Mouse (Mus musculus): ENCODE measurements at regions not wholly inside any gene's neighbourhood (a gene's known extent, or its start where the extent isn't known, plus 50 kb on each side); places are given as distances from the start of the nearest gene placed in this dataset.

DNA sequence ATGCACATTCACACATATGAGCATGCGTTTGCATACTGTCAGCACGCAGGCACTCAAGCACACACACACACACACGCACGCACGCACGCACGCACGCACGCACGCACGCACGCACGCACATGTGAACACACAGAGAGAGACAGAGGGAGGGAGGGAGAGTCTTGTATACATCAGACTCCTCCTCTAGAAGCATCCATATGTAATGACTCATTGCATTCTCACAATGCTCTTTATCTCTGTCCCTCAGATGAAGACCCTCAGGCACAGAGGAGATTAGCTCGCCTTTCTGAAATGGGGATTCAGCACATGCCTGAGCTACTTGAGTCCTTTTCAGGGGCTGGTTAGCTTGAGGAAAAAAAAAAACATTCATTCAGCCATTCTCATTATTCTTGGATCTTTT lies 79.6 kb upstream of the 1700025G04Rik start:
- DNase-seq (ENCODE audit: low read depth in 2 of 2, low spot score in 2 of 2): no peak

DNA sequence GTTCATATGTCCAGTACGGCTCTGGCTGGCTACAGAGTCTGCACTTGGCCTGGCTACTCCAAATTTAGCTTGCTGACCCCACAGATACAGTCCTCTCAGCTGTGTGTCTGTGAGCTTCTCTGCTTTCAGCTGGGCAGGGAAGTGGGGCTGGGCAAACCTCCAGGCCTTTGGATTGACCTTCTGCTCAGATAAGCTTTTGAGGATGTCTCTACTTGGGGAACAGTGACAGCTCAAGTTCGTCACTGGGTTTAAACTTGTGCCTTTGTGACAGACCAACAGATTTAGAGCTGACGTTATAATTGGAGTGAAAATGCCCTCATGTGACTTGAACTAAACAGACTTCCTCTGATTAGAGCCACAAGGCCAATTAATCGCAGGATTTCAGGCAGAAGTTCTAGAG lies 78.4 kb upstream of the 1700025G04Rik start:
- no peak for DNase-seq (ENCODE audit: low read depth in 2 of 2, low spot score in 2 of 2)

DNA sequence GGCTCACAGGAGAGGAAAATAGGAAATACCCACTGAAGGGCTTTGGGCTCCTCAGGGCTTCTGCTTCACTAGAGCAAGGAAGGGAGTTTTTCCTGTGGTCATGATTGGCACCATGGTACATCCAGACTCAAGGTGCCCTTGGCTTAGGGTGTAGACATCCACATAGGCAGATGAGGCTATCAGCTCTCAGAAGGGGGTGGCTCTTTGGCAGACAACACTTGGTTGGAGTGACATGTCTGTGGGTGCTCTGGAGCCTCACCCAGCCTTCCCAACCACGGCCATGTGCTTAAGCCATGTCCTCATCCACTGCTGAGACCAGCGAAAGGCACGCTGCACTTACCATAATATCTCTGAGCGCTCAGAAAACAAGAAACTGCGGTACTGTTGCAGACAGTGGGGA lies 77.8 kb upstream of the 1700025G04Rik start:
- no peak for DNase-seq (ENCODE audit: low read depth in 2 of 2, low spot score in 2 of 2)

DNA sequence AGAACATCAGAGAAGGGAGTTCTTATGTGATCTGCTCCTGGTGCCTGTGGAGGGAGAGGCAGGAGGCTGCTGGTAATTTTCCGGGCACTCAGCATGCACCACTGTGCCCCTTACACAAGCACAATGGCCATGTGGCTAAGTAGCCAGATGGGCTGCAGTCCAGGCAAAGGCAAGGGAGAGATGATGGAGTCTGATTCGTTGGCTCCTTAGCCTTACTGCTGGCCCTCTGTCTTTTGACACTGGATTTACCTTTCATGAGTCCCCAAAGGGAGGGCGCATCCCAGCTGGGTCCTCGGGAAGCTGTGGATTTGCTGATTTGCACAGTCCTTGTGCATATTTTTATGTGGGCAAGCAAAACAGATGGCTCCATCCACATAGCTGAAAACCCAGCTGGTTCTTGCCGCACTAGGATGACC lies 75.6 kb upstream of the 1700025G04Rik start:
- no peak for DNase-seq (ENCODE audit: low read depth in 2 of 2, low spot score in 2 of 2)

DNA sequence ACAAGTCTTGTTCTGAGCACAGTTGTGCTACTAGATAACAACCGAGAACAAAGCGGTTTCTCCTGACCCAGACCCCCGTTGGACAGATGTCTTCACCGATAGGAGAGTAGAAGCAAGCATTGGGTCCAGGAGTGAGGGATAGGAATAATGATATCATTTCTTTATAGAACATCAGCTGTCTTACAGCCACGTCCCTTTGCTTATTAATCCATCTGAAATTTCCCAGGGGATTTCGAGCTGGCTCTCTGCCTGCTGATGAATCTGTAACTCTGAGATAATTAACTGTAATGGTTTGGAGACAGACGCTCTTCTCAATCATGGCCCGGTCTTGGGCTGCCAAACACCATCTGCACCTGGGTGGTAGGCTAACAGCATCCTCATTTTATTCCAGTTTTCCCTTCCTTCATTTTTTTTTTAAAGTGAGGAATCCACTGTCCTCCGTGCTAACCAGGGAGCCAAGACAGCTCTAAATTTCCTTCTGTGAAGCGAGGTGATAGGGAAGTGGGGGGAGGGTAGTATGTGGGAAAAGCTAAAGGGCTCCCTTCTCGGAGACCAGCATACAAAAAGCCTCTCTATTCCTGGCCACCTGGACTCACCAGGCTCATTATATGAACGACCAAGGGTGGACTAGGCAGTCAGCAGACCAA lies 75.0 kb upstream of the 1700025G04Rik start:
- DNase-seq (ENCODE audit: low read depth in 2 of 2, low spot score in 2 of 2): no peak

DNA sequence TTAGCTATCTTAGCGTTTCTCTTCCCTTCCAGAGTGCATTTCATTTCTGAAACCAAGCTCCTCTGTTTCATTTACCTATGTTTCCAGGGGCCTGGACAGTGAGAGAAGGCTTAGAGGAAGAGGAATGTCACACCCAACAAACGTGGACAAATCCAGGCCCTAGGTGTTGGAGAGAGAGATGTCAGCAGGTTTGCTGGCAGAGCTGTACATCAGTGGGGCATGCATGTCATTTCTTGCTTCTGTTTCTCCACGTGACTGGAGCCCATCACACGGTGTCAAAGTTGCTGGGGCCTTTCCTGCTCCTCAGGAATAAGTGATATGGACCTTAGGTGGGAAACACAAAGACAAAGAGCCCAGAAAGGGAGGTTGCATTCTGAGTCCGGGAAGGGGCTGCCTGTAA lies 74.3 kb upstream of the 1700025G04Rik start:
- DNase-seq (ENCODE audit: low read depth in 2 of 2, low spot score in 2 of 2): no peak

DNA sequence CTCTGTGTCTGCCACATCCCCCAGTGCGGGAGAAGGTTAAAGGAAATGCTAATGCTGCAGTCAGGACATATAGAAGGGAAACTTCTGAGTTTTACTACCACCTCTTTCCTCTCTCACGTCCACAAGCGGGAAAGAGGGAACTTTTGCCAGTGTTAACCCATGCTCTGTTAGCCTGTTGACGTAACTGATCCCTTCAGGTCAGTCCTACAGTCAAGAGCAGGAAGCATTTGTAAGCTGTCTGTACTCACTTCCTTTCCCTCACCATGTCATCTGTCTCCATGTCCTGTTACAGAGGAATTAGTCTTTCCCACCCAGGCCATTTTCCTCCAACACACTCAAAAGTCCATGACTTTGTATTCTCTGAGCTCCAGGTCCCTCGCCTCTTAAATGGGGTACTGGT lies 62.5 kb upstream of the 1700025G04Rik start:
- DNase-seq (ENCODE audit: low read depth in 2 of 2, low spot score in 2 of 2): no peak

DNA sequence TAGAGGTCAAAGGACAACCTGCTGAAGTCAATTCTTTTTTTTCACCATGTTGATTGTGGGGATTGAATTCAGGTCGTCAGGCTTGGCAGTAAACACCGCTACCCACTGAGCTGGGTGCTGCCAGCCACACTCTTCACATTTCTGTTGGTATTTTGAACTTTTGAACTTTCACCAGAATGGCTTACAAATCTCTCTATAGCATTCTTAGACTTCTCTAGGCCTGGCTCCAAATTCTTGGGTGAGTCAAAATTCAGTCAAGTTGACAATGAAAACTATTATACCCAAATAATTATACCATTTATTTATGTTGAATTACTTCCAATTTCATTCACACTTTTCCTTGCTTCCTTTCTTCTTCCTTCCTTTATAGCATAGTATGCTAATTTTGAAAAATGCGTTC lies 58.8 kb upstream of the 1700025G04Rik start:
- DNase-seq (ENCODE audit: low read depth in 2 of 2, low spot score in 2 of 2): no peak

DNA sequence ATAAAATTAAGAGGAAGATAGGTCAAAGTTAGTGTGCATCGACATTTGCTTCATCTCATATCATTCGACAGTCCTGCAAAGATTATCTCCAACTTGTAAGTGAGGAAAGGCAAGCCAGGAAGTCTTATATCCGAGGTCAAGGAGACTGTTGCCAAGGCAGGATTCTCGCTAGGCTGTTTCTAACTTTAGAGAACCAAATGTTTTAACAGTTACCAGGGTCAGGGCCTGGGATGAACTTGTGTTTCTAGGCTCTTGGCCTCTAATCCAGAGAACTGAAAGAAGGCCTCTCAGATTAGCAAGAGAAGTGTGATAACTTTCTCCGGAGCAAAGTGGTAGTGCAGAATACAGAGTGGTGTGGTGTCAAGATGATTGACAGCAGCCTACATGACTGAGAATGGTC lies 50.2 kb upstream of the 1700025G04Rik start:
- DNase-seq (ENCODE audit: low read depth in 2 of 2, low spot score in 2 of 2): no peak
